Mouse (Mus musculus) midbrain, embryonic 16.5 days (tissue): ENCODE measurements around the gene Fbp1. TPM values are rescaled to one million over a fixed set of nuclear protein-coding genes. Genes with fewer than 3 reads are reported as not detected.

Source experiments
- ATAC-seq: fragments of 200-750 bp; cut with Nextera tagmentation; 2 replicates; pipeline ENCODE4 v1.8.0; 2017; ENCODE audit warnings: moderate TSS enrichment
- H3K27ac ChIP-seq: fragments of 300-500 bp; sonication (generic); 2 replicates; pipeline ENCODE4 v1.5.1; 2014; ENCODE audit warnings: mild to moderate bottlenecking, low read length, mixed read lengths
- H3K27me3 ChIP-seq: fragments of 300-500 bp; sonication (generic); 2 replicates; pipeline ENCODE4 v1.6.1; 2014; ENCODE audit warnings: low read depth, low read length, mixed read lengths; ENCODE audit not compliant: control insufficient read depth, insufficient read depth
- H3K36me3 ChIP-seq: fragments of 300-500 bp; sonication (generic); 2 replicates; pipeline ENCODE4 v1.6.1; 2014; ENCODE audit warnings: mild to moderate bottlenecking, low read length, moderate library complexity, mixed read lengths; ENCODE audit not compliant: control insufficient read depth, insufficient read depth
- H3K4me1 ChIP-seq: fragments of 300-500 bp; sonication (generic); 2 replicates; pipeline ENCODE4 v1.6.1; 2014; ENCODE audit warnings: mild to moderate bottlenecking, low read length, mixed read lengths; ENCODE audit not compliant: control insufficient read depth, insufficient read depth
- H3K4me2 ChIP-seq: fragments of 300-500 bp; sonication (generic); 2 replicates; pipeline ENCODE4 v1.6.1; 2014; ENCODE audit warnings: mild to moderate bottlenecking, low read length, mixed read lengths
- H3K4me3 ChIP-seq: fragments of 300-500 bp; sonication (generic); 2 replicates; pipeline ENCODE4 v1.5.1; 2014; ENCODE audit warnings: low read depth, mild to moderate bottlenecking, low read length, moderate library complexity, mixed read lengths
- H3K9ac ChIP-seq: fragments of 300-500 bp; sonication (generic); 2 replicates; pipeline ENCODE4 v1.6.1; 2014; ENCODE audit warnings: low read depth, low read length, mixed read lengths
- H3K9me3 ChIP-seq: fragments of 300-500 bp; sonication (generic); replicated peaks from 2 replicates; pipeline ENCODE4 v1.6.1; 2014; ENCODE audit warnings: mild to moderate bottlenecking, low read length, mixed read lengths; ENCODE audit not compliant: control insufficient read depth, poor library complexity, severe bottlenecking
- WGBS: fragments of 180-500 bp; shearing (Covaris S2); extraction: QIAGEN DNeasy Blood & Tissue Kit; methylation state at CpG from one replicate; pipeline ENCODE4 v1.1.7; 2014; 5-methylcytosine and 5-hydroxymethylcytosine counted together
- polyA plus RNA-seq: library from polyadenylated mRNA; unstranded; fragments of >200 nt; fragmentation: Nextera tagmentation; extraction: Ambion mirVana; gene quantifications from 2 replicates; pipeline ENCODE4 v1.2.1, GENCODE M21; 2015

The Fbp1 gene
- polyA plus RNA-seq, 1 experiment from 2014 or later: not detected

DNA sequence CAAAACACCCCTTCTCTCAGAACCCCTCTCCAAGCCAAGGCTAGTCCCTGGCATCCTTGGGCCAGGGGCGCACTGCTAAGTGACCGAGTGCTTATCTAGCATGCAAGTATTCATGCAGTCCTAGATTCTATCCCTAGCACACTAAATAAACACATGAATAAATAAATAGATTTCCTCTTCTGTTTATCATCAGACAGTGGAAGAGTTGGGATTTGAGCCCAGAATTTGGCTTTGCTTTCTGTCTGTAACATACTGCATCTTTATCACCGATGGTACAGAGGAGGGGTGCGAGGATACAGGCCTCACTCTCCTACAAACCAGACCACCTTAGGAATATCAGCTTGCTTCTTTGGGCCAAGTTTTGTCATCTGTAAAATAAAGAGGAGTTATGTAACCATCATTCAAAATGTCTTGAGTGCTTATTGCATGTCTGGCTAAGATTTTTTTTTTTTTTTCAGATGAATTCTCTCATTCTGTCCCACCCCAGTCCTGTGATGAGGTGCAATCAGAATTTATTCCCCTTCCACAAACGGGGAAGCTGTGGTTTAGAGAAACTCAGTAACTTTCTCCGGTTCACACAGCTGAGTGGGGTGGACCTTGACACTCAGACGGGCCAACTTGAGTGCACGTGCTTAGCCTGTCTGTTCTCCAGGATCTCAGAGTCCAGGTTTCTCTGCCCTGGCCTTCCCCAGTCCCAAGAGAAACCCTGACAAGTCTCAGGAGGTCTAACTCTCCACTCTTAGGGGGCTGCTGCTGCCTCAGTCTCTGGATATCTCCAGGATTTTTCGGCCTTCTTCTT, 5.2 kb upstream of the Fbp1 start:
- Histone ChIP-seq H3K27ac (no peak overlapping the region), H3K27me3 (peaks cover 4% of the 10 kb centered on the region; the same call in 1 of the 2 replicates), H3K4me1 (no peaks in the 10 kb centered on the region), H3K36me3 (no peaks in the 10 kb centered on the region), H3K4me2 (no peak overlapping the region), H3K9me3 (no peaks in the 10 kb centered on the region; the same call in 1 of the 2 replicates), H3K4me3 (no peak overlapping the region), H3K9ac (no peak overlapping the region)
- WGBS: 86% methylated on average over 9 of the region's 9 CpGs
- no peak for ATAC-seq

DNA sequence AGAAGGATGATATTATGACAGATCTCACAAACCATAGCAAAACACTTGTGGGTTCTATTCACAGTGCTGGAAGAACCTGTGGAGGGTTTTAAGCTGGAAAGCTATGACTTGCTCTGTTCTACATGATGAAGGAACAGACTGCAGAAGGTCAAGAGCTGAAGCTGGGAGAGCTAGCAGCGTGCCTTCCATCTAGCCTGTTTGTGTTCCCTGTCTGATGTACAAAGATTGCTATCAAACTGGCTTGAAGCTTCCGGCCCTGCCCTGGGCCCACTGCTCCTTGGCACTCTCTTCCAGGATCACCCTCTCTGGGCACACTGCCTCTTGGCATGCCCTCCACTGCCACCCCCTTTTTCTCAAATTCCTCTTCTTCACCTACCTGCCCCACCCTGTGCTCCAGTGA, 1.2 kb upstream of the Fbp1 start:
- H3K27me3 ChIP-seq: peaks cover 16% of the 10 kb centered on the region
- 82% methylated on average over 2 of the region's 2 CpGs for WGBS
- no peak overlapping the region for H3K27ac ChIP-seq
- peaks cover 3% of the 10 kb centered on the region; the same call in 1 of the 2 replicates for H3K4me1 ChIP-seq
- H3K4me2 ChIP-seq: no peak overlapping the region
- no peak overlapping the region for H3K9ac ChIP-seq
- H3K4me3 ChIP-seq: no peak overlapping the region
- ATAC-seq: no peak
- no peaks in the 10 kb centered on the region; the same call in 1 of the 2 replicates for H3K9me3 ChIP-seq
- H3K36me3 ChIP-seq: no peaks in the 10 kb centered on the region

DNA sequence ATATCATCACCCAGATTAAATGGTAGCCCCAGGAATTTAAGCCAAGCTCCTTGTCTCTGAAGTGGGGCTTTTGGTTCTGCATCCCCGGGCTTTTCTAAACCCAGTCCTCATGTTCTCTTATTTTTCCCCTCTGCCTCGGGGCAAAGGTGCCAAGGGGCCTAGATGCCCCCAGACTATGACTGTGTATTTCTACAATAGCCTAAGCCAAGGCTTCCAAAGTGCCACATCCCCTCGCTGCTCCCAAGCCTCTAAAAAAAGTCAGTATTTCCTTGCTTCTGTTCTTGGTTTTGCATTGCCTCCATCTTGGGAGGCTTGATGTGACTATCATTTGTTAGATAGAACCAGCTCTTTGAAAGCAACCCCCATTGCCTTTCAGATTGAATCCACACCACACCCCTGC, 3.5 kb downstream of the Fbp1 start:
- Histone ChIP-seq H3K9me3 (no peaks in the 10 kb centered on the region), H3K27ac (no peak overlapping the region), H3K4me1 (peaks cover 3% of the 10 kb centered on the region; the same call in 1 of the 2 replicates), H3K4me3 (no peak overlapping the region), H3K36me3 (no peaks in the 10 kb centered on the region), H3K4me2 (no peak overlapping the region), H3K27me3 (peaks cover 16% of the 10 kb centered on the region), H3K9ac (no peak overlapping the region)
- no peak for ATAC-seq
- 79% methylated on average over 3 of the region's 3 CpGs for whole genome bisulfite sequencing

DNA sequence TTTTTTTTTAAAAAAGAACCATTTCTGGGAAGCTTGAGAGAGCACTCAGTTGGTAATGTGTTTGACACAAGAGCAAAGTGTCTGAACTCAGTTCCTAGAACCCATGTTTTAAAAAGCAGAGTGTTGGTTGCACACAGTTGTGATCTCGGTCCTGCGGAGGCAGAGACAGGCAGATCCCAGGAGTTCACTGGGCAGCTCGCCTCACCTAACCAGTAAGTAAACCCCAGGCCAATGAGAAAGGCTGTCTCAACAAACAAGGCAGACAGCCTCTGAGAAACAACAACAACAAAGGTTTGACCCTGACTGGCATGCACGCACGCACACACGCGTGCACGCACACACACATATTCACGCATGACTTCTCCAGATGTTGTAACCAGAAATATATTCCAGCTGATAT, 4.2 kb downstream of the Fbp1 start:
- H3K4me1 ChIP-seq: peaks cover 3% of the 10 kb centered on the region; the same call in 1 of the 2 replicates
- peaks cover 14% of the 10 kb centered on the region for H3K27me3 ChIP-seq
- no peaks in the 10 kb centered on the region for H3K36me3 ChIP-seq
- 92% methylated on average over 9 of the region's 9 CpGs for WGBS
- H3K27ac ChIP-seq: no peak overlapping the region
- no peak for ATAC-seq
- no peak overlapping the region for H3K4me3 ChIP-seq
- H3K4me2 ChIP-seq: no peak overlapping the region
- H3K9ac ChIP-seq: no peak overlapping the region
- no peaks in the 10 kb centered on the region for H3K9me3 ChIP-seq

DNA sequence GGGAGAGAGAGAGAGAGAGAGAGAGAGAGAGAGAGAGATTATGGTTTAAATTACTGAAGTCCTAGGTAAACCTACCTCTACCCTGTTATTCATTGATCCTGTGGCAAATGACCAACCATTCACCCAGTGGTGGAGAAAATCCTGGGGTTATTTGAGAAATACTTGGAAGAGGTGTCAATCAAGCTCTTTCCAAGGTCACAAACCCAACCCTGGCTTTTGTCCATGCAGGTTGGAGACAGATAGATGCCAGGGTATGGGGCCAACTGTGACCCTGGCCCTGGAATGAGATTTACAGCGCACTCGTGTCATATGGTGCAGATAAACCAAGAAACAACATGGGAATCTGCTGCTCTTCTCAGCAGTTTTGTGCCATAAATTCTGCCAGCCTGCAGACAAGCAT, 4.6 kb downstream of the Fbp1 start:
- no peak overlapping the region for H3K4me3 ChIP-seq
- no peak overlapping the region for H3K27ac ChIP-seq
- H3K4me1 ChIP-seq: peaks cover 3% of the 10 kb centered on the region; the same call in 1 of the 2 replicates
- no peaks in the 10 kb centered on the region for H3K36me3 ChIP-seq
- H3K9ac ChIP-seq: no peak overlapping the region
- no peak overlapping the region for H3K4me2 ChIP-seq
- H3K27me3 ChIP-seq: peaks cover 14% of the 10 kb centered on the region
- WGBS: 80% methylated on average over 2 of the region's 2 CpGs
- ATAC-seq: no peak
- no peaks in the 10 kb centered on the region for H3K9me3 ChIP-seq

DNA sequence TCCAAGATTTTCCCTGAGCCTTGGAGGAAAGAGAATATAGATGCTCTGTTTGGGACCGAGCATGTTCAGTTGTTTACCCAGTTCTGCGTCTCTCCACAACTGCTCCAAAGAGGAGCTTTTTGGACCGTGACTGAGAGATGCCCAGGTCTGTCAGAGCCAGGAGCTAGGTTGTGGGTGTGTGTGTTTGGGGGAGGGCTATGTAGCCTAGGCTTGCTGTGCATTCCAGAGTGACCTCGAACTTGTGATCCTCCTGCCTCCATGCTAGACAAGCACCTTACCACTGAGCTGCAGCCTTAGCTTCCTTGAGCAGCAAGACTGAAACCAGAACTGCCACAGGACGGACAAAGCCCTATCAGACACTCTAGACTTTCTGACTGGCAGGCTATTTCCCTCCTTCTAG, 5.2 kb downstream of the Fbp1 start:
- Histone ChIP-seq H3K27me3 (peaks cover 8% of the 10 kb centered on the region), H3K36me3 (no peaks in the 10 kb centered on the region), H3K9me3 (no peaks in the 10 kb centered on the region), H3K27ac (no peak overlapping the region), H3K9ac (no peak overlapping the region), H3K4me1 (no peaks in the 10 kb centered on the region; the same call in 1 of the 2 replicates), H3K4me2 (no peak overlapping the region), H3K4me3 (no peak overlapping the region)
- 82% methylated on average over 5 of the region's 5 CpGs for WGBS
- no peak for ATAC-seq

DNA sequence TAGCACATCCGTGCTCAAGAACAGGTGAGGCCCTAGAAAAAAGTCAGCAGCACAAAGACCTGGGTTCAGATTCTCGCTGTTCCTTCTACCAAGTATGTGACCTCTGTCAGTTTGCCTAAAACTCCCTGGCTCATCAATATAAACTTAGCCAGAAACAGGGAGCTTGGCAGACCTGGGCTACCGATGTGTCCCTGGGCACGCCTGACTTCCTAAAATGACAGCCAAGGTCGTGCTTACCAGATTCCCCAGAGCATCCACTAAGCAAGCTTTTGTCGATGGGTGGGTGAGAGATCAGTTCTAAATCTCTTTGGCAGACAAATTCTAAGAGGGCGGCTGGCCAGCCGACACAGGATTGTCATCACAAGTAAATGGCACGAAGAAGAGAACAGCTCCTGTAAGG, 6.7 kb downstream of the Fbp1 start:
- Histone ChIP-seq H3K4me2 (no peak overlapping the region), H3K4me3 (no peak overlapping the region), H3K9ac (no peak overlapping the region), H3K27ac (no peak overlapping the region), H3K36me3 (no peaks in the 10 kb centered on the region), H3K9me3 (no peaks in the 10 kb centered on the region), H3K27me3 (no peaks in the 10 kb centered on the region), H3K4me1 (no peaks in the 10 kb centered on the region)
- ATAC-seq: no peak
- WGBS: 84% methylated on average over 9 of the region's 9 CpGs

DNA sequence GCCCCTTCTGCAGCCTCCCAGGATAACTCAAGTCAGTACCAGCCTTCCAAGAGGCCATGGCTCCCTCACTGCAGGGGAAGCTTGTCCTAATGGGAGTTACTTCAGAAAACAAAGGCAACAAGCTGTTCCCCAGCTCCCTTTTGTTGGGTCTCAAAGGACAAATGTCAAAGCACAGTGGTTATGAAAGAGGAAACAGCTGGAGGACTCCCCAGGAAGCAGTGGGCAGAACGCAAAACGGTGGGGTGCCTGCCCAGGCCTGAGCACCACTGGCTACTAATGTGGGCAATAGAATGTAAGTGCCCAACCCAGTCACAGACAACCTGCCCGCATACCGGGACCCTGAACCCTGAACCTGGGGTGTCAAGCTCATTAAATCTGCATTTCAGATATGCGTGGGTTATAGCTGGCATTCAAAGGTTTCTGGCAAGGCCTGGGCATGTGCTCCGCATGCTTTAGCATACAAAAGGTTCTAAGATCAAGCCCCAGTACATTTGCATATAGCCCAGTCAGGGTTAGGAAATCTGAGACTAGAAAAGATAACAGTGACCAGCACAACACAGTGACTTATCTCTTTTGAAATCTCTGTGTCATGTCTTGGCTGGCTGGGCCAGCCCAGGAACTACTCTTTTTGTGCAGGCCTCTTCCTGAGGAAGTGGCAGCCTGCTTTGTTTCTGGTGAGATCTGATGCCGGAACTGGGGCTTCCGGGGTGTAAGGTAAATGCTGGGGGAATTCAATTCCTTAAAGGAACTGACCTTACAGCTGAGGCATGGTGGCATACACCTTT, 8.1 kb downstream of the Fbp1 start:
- Histone ChIP-seq H3K36me3 (no peaks in the 10 kb centered on the region), H3K4me2 (no peak overlapping the region), H3K27ac (no peak overlapping the region), H3K9me3 (no peaks in the 10 kb centered on the region), H3K4me1 (no peaks in the 10 kb centered on the region), H3K4me3 (no peak overlapping the region), H3K27me3 (no peaks in the 10 kb centered on the region), H3K9ac (no peak overlapping the region)
- ATAC-seq: no peak
- 32% methylated on average over 8 of the region's 8 CpGs for WGBS

DNA sequence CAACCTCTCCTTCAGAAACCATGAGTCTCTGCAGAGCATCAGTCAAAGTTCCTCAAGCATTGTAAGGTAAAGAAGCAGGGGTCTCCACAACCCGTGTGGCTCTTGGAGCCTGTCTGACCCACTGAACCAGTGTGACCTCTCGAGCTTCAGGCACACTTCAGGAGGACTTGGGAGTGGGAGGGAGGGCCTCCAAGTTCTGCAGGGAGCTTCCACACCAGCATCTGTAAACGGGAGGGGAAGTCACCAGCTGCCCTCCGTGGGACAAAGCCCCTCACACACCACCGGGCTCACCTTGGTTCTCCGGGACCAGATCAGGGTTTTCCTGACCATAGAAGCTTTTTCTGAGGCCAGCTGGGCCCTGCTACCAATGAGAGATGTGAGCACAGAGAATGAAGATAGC, 8.7 kb downstream of the Fbp1 start:
- no peaks in the 10 kb centered on the region for H3K9me3 ChIP-seq
- H3K36me3 ChIP-seq: no peaks in the 10 kb centered on the region
- ATAC-seq: no peak
- no peaks in the 10 kb centered on the region for H3K4me1 ChIP-seq
- no peaks in the 10 kb centered on the region for H3K27me3 ChIP-seq
- H3K9ac ChIP-seq: no peak overlapping the region
- H3K4me2 ChIP-seq: no peak overlapping the region
- WGBS: 40% methylated on average over 6 of the region's 6 CpGs
- no peak overlapping the region for H3K4me3 ChIP-seq
- no peak overlapping the region for H3K27ac ChIP-seq
